Mouse (Mus musculus) thymus, postnatal 0 days (tissue): ENCODE results near the gene Fgfr2. TPM values are rescaled to one million over a fixed set of nuclear protein-coding genes. Genes with fewer than 3 reads are reported as not detected.

Experiments used
- DNase-seq: peaks from one replicate; pipeline ENCODE4 v3.0.0-alpha.2; 2015; ENCODE audit warnings: low spot score
- polyA plus RNA-seq: library from polyadenylated mRNA; unstranded; fragments of >200 nt; fragmentation: Nextera tagmentation; extraction: Ambion mirVana; gene quantifications from 2 replicates; pipeline ENCODE4 v1.2.1, GENCODE M21; 2015

Gene Fgfr2
- polyA plus RNA-seq, 1 experiment from 2014 or later, result 23.6 TPM

- DNase-seq, result no peak
Observed at GRCm38 (mm10) chr7:130950482-130950881, 2172.7 kb downstream of the Fgfr2 start.

- DNase-seq, result no peak
Observed at GRCm38 (mm10) chr7:130949331-130949751, 2173.8 kb downstream of the Fgfr2 start.

- DNase-seq, result no peak
Observed at GRCm38 (mm10) chr7:130948563-130949208, 2174.5 kb downstream of the Fgfr2 start.

GRCm38 (mm10) chr7:130946303-130946702 lies 2176.8 kb downstream of the Fgfr2 start:
- DNase-seq, result no peak

- no peak for DNase-seq
Observed at GRCm38 (mm10) chr7:130945730-130946129, 2177.4 kb downstream of the Fgfr2 start.

DNA sequence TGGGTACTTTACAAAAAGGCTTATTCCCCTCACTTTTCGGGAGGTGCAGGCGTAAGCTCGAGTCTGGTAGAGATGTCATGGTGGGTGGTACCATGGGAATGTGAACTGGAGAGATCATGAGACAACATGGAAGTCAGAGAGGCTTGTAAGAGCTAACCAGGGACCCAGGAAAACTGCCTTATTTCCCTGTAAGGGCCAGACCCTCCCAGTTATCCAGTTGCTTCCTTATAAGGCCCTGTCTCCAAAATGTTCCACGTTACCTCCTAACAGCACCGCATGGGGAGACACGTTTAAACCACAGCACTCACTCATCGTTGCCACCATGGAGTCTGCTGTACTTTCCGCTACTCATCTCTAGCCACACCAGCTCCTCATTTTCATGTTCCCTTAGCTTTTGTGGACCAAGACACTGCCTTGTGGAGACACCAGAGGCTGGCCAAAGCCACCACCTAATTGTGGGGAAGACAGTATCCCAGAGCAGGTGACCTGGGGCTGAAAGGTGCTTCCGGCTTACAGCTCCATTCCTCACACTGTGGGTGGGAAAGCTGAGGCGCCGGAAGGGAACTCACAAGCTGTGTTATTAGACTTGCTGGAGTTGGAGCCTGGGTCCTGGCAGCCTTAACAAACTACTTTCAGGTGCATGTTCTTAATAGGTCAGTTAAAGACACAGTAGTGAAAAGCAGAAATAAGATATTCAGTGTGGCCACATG lies 2178.2 kb downstream of the Fgfr2 start:
- DNase-seq, result no peak

DNA sequence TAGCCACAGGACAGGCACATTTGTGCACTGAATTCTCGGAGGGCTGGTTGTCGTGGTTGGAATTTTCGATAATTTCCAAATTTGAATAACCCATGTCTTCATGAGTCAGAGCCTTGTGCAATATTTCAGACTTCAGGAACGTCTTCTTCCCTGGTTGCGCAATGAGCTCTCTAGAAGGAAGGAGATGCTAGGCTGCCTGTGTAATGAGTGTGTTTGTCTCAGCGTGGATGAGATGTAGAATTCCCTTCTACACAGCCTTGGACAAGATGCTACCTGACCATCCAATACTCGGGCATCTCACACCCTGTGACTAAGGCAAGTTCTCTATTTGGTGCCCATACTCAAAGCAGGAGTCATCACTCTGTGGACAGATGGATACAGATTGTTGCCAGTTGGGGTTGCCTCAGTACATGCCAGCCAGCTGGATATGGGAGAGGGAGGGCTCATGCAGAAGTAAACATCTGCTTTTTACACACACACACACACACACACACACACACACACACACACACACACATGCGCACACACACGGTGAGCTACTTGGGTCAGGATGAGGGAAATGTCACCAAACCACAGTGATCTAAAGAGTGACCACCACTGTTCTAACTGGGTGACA lies 2179.8 kb downstream of the Fgfr2 start:
- no peak for DNase-seq

DNA sequence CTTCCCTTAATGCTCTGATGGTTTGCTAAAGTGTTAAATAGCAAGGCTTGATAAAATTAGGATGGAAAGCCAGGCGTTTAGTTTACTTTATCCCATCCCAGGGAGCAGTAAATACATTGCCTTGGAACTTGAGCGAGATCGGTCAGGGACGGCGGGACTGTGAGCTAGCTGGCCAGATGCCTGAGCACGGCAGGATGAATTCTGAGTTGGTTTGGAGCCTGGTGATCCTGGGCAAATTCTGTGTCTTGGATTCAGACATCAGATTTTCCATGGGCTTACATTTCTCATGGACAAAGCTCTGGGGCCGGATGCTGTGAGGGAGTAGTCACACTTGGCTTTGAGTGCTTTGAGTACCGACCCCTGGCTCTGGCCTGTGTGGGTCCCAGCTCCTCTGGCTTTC lies 2182.4 kb downstream of the Fgfr2 start:
- no peak for DNase-seq

DNA sequence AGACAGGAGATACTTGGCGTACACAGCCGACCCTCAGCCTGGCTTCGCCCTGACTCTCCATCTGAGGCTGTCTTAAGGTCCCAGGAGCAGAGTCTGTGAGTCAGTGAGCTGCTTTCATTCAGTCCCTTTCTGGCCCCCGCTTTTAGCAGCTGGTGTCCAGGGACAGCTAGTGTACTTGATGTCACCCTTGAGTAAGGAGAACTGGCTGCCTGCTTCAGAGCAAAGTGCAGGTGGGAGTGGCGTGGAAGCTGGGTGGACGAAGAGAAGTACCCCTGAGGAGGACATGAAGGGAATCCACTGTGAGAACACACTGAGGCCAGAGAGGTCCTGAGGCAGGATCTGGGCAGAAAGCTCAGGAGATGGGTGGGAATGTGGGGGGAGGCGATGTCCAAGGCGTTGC lies 2184.3 kb downstream of the Fgfr2 start:
- DNase-seq, result no peak

- no peak for DNase-seq
Observed at GRCm38 (mm10) chr7:130938005-130938404, 2185.1 kb downstream of the Fgfr2 start.

DNA sequence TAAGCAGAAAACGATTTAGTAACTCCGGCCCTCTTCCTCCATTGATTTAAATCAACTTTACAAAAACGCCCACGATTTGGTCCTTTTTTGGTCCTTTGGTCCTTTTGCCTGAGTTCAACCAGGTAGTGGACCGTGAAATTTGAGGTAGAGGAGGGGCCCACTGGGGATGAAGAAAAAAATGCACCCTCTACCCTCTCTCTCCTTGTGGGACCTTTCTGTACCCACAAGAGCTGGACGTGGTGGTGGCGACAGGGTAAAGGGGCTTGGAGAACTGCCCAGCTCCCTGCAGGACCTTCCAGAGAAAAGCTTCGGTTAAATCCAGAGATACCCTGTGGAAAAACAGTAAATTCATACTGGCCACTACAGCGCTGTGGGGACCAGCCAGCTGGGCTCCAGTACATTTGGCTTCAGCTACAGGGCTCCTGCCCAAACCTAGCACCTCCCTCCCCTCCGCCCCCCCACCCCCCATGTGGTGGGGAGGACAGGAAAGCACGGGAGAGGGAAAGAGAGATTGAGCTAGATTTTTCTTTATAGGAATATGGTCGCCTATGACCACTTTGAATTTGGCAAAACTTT lies 2185.8 kb downstream of the Fgfr2 start:
- no peak for DNase-seq

DNA sequence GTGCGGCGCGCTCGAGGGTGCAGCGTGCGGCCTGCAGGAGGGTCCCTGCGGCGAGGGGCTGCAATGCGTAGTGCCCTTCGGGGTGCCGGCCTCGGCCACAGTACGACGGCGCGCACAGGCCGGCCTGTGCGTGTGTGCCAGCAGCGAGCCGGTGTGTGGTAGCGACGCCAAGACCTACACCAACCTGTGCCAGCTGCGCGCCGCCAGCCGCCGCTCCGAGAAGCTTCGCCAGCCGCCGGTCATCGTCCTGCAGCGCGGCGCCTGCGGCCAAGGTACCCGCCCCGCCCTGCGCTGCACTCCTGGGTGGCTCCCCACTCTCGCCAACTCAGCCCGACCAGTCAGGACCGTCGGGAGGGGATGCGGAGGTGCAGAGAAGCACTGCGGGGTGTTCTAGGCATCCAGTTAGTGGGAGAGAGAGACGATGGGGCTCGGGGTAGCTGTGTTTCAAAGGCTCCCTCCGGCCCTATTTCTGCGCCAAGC lies 2186.6 kb downstream of the Fgfr2 start:
- DNase-seq, result no peak

- no peak for DNase-seq
Observed at GRCm38 (mm10) chr7:130935793-130936471, 2187.2 kb downstream of the Fgfr2 start, which contains the start of gene Htra1. Gene Htra1 (plus strand): TSS chr7:130936111.

GRCm38 (mm10) chr7:130935421-130935792 lies 2187.7 kb downstream of the Fgfr2 start:
- DNase-seq, result no peak

GRCm38 (mm10) chr7:130934654-130935053 lies 2188.5 kb downstream of the Fgfr2 start:
- no peak for DNase-seq

- DNase-seq, result no peak
Observed at GRCm38 (mm10) chr7:130932921-130933320, 2190.2 kb downstream of the Fgfr2 start.

- no peak for DNase-seq
Observed at GRCm38 (mm10) chr7:130930401-130930800, 2192.7 kb downstream of the Fgfr2 start.

- no peak for DNase-seq
Observed at GRCm38 (mm10) chr7:130922981-130923731, 2200.0 kb downstream of the Fgfr2 start.

DNA sequence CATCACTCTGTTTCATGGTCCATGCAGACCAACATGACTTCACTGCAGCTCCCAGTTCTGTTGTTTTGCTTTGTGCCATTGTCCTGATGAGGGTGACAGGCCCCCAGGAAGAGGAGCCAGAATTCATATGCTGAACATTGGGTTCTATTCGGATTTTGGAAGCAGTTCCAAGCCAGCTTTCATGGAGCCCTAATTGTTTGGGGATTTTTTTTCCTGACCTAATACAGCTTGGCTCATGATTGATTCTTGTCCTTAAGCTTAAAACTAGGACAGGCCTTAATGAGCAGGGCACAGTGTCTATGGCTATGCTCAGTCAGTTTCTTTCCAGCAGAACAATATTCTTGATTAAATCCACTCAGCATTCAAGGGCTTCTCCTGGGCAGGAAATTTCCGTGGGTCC lies 2204.9 kb downstream of the Fgfr2 start:
- DNase-seq, result no peak

DNA sequence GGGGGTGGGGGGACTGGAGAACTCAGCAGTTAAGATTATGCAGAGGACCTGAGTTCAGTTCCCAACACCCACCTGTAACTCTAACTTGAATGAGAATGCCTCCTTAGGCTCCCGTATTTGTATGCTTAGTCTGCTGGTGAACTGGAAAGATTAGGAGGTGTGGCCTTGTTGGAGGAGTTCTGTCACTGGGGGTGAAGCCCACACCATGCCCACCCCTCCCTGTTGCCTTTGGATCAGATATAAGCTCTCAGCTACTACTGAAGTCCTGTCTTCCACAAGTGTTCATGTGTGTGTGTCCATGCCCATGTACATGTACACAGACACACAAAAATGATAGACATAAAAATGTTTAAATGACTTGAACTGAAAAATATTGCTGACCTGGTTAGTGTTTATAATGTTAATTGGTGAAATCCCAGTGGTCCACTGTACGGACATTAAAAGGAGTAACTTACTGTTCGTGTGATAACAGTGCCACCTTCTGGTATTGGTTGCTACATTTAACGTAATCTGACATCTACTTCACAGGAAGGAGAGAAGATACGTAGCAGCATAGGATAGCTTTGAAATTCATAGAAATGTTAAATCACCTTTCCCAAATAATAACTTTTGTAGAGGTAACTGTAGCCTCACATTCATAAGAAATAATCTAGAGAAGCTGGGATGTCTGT lies 2208.3 kb downstream of the Fgfr2 start:
- peak; percentile 53 for DNase-seq
